Mouse (Mus musculus): ENCODE measurements around the gene Xxylt1. TPM values are rescaled to one million over a fixed set of nuclear protein-coding genes. Genes with fewer than 3 reads are reported as not detected.

The Xxylt1 gene
- polyA plus RNA-seq, 1 experiment from 2014 or later = 11.7 TPM

- no peak for ATAC-seq (ENCODE audit: low read depth)
- 57% methylated on average over 7 of the region's 7 CpGs for WGBS
- peaks cover 20% of the 10 kb centered on the region for H3K4me1 ChIP-seq (replicated peaks; ENCODE audit: control insufficient read depth, insufficient read depth, low read length)
Measured at GRCm38 (mm10) chr16:31050701-31051100, 30.5 kb downstream of the Xxylt1 start.

GRCm38 (mm10) chr16:31048194-31048593 lies 33.0 kb downstream of the Xxylt1 start:
- peaks cover 20% of the 10 kb centered on the region for H3K4me1 ChIP-seq (replicated peaks; ENCODE audit: control insufficient read depth, insufficient read depth, low read length)
- WGBS = 77% methylated on average over 6 of the region's 6 CpGs
- H3K27me3 ChIP-seq (ENCODE audit: control insufficient read depth, insufficient read depth, low read depth, low read length) = no peaks in the 10 kb centered on the region
- H3K4me2 ChIP-seq (ENCODE audit: low read depth, low read length) = no peak overlapping the region
- H3K9ac ChIP-seq (ENCODE audit: low read length) = no peak overlapping the region
- no peak overlapping the region for H3K27ac ChIP-seq (ENCODE audit: low read length)
- H3K9me3 ChIP-seq (ENCODE audit: control insufficient read depth, low read length) = no peaks in the 10 kb centered on the region
- no peak for ATAC-seq (ENCODE audit: low read depth)
- H3K36me3 ChIP-seq (ENCODE audit: control insufficient read depth, insufficient read depth, low read length) = no peaks in the 10 kb centered on the region
- H3K4me3 ChIP-seq (ENCODE audit: low read length) = no peak overlapping the region

More at GRCm38 (mm10) chr16:31050701-31051100, 30.5 kb downstream of the Xxylt1 start:
- H3K27me3 ChIP-seq (ENCODE audit: control insufficient read depth, insufficient read depth, low read depth, low read length) = no peaks in the 10 kb centered on the region
- no peak overlapping the region for H3K4me2 ChIP-seq (ENCODE audit: low read depth, low read length)
- H3K27ac ChIP-seq (ENCODE audit: low read length) = no peak overlapping the region
- no peak overlapping the region for H3K4me3 ChIP-seq (ENCODE audit: low read length)
- no peak overlapping the region for H3K9ac ChIP-seq (ENCODE audit: low read length)
- no peaks in the 10 kb centered on the region for H3K36me3 ChIP-seq (ENCODE audit: control insufficient read depth, insufficient read depth, low read length)
- no peaks in the 10 kb centered on the region for H3K9me3 ChIP-seq (ENCODE audit: control insufficient read depth, low read length)

- Histone ChIP-seq H3K9ac (ENCODE audit: low read length) (no peak overlapping the region), H3K36me3 (ENCODE audit: control insufficient read depth, insufficient read depth, low read length) (no peaks in the 10 kb centered on the region), H3K4me1 (replicated peaks; ENCODE audit: control insufficient read depth, insufficient read depth, low read length) (peaks cover 15% of the 10 kb centered on the region), H3K4me2 (ENCODE audit: low read depth, low read length) (no peak overlapping the region), H3K27ac (ENCODE audit: low read length) (no peak overlapping the region), H3K4me3 (ENCODE audit: low read length) (no peak overlapping the region), H3K27me3 (ENCODE audit: control insufficient read depth, insufficient read depth, low read depth, low read length) (no peaks in the 10 kb centered on the region), H3K9me3 (ENCODE audit: control insufficient read depth, low read length) (no peaks in the 10 kb centered on the region)
- 68% methylated on average over 10 of the region's 10 CpGs for WGBS
- ATAC-seq (ENCODE audit: low read depth) = no peak
Measured at GRCm38 (mm10) chr16:31047186-31047898, 33.9 kb downstream of the Xxylt1 start.

GRCm38 (mm10) chr16:31046217-31046659 lies 35.0 kb downstream of the Xxylt1 start:
- Histone ChIP-seq H3K27ac (ENCODE audit: low read length) (peak overlapping the region; percentile 20; the same call in 1 of the 2 replicates), H3K4me1 (replicated peaks; ENCODE audit: control insufficient read depth, insufficient read depth, low read length) (peaks cover 12% of the 10 kb centered on the region), H3K4me3 (ENCODE audit: low read length) (no peak overlapping the region), H3K9me3 (ENCODE audit: control insufficient read depth, low read length) (no peaks in the 10 kb centered on the region), H3K27me3 (ENCODE audit: control insufficient read depth, insufficient read depth, low read depth, low read length) (no peaks in the 10 kb centered on the region), H3K9ac (ENCODE audit: low read length) (no peak overlapping the region; the same call in 1 of the 2 replicates), H3K36me3 (ENCODE audit: control insufficient read depth, insufficient read depth, low read length) (no peaks in the 10 kb centered on the region), H3K4me2 (ENCODE audit: low read depth, low read length) (no peak overlapping the region)
- peak; percentile 59; the same call in 1 of the 2 replicates for ATAC-seq (ENCODE audit: low read depth)
- 35% methylated on average over 14 of the region's 14 CpGs for WGBS

- Histone ChIP-seq H3K4me2 (ENCODE audit: low read depth, low read length) (no peak overlapping the region), H3K27me3 (ENCODE audit: control insufficient read depth, insufficient read depth, low read depth, low read length) (no peaks in the 10 kb centered on the region), H3K4me1 (replicated peaks; ENCODE audit: control insufficient read depth, insufficient read depth, low read length) (peaks cover 9% of the 10 kb centered on the region), H3K27ac (ENCODE audit: low read length) (no peak overlapping the region), H3K36me3 (ENCODE audit: control insufficient read depth, insufficient read depth, low read length) (no peaks in the 10 kb centered on the region), H3K9ac (ENCODE audit: low read length) (no peak overlapping the region), H3K4me3 (ENCODE audit: low read length) (no peak overlapping the region), H3K9me3 (ENCODE audit: control insufficient read depth, low read length) (no peaks in the 10 kb centered on the region)
- no peak for ATAC-seq (ENCODE audit: low read depth)
- 62% methylated on average over 5 of the region's 5 CpGs for WGBS
Measured at GRCm38 (mm10) chr16:31045211-31045610, 36.0 kb downstream of the Xxylt1 start.

GRCm38 (mm10) chr16:31043136-31043535 lies 38.1 kb downstream of the Xxylt1 start:
- Histone ChIP-seq H3K36me3 (ENCODE audit: control insufficient read depth, insufficient read depth, low read length) (no peaks in the 10 kb centered on the region), H3K4me1 (replicated peaks; ENCODE audit: control insufficient read depth, insufficient read depth, low read length) (peaks cover 9% of the 10 kb centered on the region), H3K4me2 (ENCODE audit: low read depth, low read length) (no peak overlapping the region), H3K27me3 (ENCODE audit: control insufficient read depth, insufficient read depth, low read depth, low read length) (no peaks in the 10 kb centered on the region), H3K9ac (ENCODE audit: low read length) (no peak overlapping the region), H3K27ac (ENCODE audit: low read length) (no peak overlapping the region), H3K9me3 (ENCODE audit: control insufficient read depth, low read length) (no peaks in the 10 kb centered on the region), H3K4me3 (ENCODE audit: low read length) (no peak overlapping the region)
- no peak for ATAC-seq (ENCODE audit: low read depth)
- 80% methylated on average over 5 of the region's 5 CpGs for WGBS

GRCm38 (mm10) chr16:31041566-31041965 lies 39.7 kb downstream of the Xxylt1 start:
- Histone ChIP-seq H3K27me3 (ENCODE audit: control insufficient read depth, insufficient read depth, low read depth, low read length) (no peaks in the 10 kb centered on the region), H3K4me2 (ENCODE audit: low read depth, low read length) (no peak overlapping the region), H3K27ac (ENCODE audit: low read length) (no peak overlapping the region), H3K4me1 (replicated peaks; ENCODE audit: control insufficient read depth, insufficient read depth, low read length) (peaks cover 7% of the 10 kb centered on the region), H3K36me3 (ENCODE audit: control insufficient read depth, insufficient read depth, low read length) (no peaks in the 10 kb centered on the region), H3K4me3 (ENCODE audit: low read length) (no peak overlapping the region), H3K9ac (ENCODE audit: low read length) (no peak overlapping the region), H3K9me3 (ENCODE audit: control insufficient read depth, low read length) (no peaks in the 10 kb centered on the region)
- 87% methylated on average over 2 of the region's 2 CpGs for WGBS
- no peak for ATAC-seq (ENCODE audit: low read depth)

- Histone ChIP-seq H3K9ac (ENCODE audit: low read length) (no peak overlapping the region), H3K4me3 (ENCODE audit: low read length) (no peak overlapping the region), H3K27me3 (ENCODE audit: control insufficient read depth, insufficient read depth, low read depth, low read length) (no peaks in the 10 kb centered on the region), H3K36me3 (ENCODE audit: control insufficient read depth, insufficient read depth, low read length) (no peaks in the 10 kb centered on the region), H3K4me1 (replicated peaks; ENCODE audit: control insufficient read depth, insufficient read depth, low read length) (peaks cover 11% of the 10 kb centered on the region), H3K4me2 (ENCODE audit: low read depth, low read length) (no peak overlapping the region), H3K9me3 (ENCODE audit: control insufficient read depth, low read length) (no peaks in the 10 kb centered on the region), H3K27ac (ENCODE audit: low read length) (no peak overlapping the region)
- ATAC-seq (ENCODE audit: low read depth) = no peak
- WGBS = 57% methylated on average over 9 of the region's 9 CpGs
Measured at GRCm38 (mm10) chr16:31039803-31040459, 41.3 kb downstream of the Xxylt1 start.

GRCm38 (mm10) chr16:31037431-31037830 lies 43.8 kb downstream of the Xxylt1 start:
- Histone ChIP-seq H3K27ac (ENCODE audit: low read length) (no peak overlapping the region), H3K9ac (ENCODE audit: low read length) (no peak overlapping the region), H3K4me3 (ENCODE audit: low read length) (no peak overlapping the region), H3K9me3 (ENCODE audit: control insufficient read depth, low read length) (no peaks in the 10 kb centered on the region), H3K4me1 (replicated peaks; ENCODE audit: control insufficient read depth, insufficient read depth, low read length) (peaks cover 15% of the 10 kb centered on the region), H3K36me3 (ENCODE audit: control insufficient read depth, insufficient read depth, low read length) (no peaks in the 10 kb centered on the region), H3K4me2 (ENCODE audit: low read depth, low read length) (no peak overlapping the region), H3K27me3 (ENCODE audit: control insufficient read depth, insufficient read depth, low read depth, low read length) (no peaks in the 10 kb centered on the region)
- ATAC-seq (ENCODE audit: low read depth) = no peak
- 88% methylated on average over 1 of the region's 1 CpGs for WGBS
